In the genomic region with DNA sequence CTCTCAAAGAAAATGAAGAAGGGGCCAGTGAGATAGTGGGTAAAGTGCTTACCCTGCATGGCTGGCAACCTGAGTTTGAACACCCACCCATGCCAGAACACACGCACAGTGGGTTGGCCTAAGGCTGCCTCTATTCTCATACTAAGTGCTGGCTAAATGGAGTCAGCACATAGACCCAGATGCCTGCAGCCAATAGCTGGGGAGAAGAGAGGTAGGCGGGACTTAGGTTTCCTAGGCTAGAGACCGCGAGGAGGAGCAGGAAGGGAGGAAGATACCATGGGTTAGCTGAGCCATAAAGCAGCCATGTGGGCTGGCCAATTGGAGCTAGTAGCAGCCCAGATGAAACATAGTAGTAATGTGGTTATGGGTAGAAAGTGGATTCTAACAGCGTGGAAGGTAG, we compare ENCODE assay signal across 27 mouse cellular contexts. TPM values are rescaled to one million over a fixed set of nuclear protein-coding genes. Genes with fewer than 3 reads are reported as not detected.
DNase-seq lines count a peak whose midpoint lies in the region; ATAC-seq and TF ChIP-seq lines count a peak whose summit lies in the region.
"Had no signal": no experiment of that assay in that cellular context is flagged by ENCODE, and none has a peak within 500 bp of the region (broad histone marks: within the 10 kb centered on the region; RNA-seq: fewer than 3 reads in every experiment).

No protein-coding gene starts in this region.

- DNase-seq in heart, adult 11 months, result peak; percentile 78
- no peak for DNase-seq in heart, adult 18-20 months
- no peak for DNase-seq in G1E (ENCODE audit: low spot score)
- DNase-seq in c-Kit-positive CD71-positive TER-119-positive erythroid progenitor cells, embryonic 14.5 days (ENCODE audit: low spot score), result peak; percentile 37
- DNase-seq in frontal cortex, postnatal 25 days (ENCODE audit: low spot score in 2 of 2), result no peak
- no peak for DNase-seq in cerebellum, postnatal 14 days
- DNase-seq: adrenal gland, postnatal 10 days; cerebellum, adult 8-10 months; heart, postnatal 4 days; kidney, adult 8-10 months; kidney, postnatal 14 days; retina, postnatal 1 day; thymus, postnatal 36 days had no signal

- TF ChIP-seq CTCF in G1E (IDR thresholded peaks at IDR 0.05; ENCODE audit: low read depth, low read length), result no peak

- peaks cover 37% of the 10 kb centered on the region for H3K36me3 ChIP-seq in G1E (replicated peaks)
- H3K36me3 ChIP-seq in forebrain, embryonic 12.5 days (replicated peaks), result no peaks in the 10 kb centered on the region
- H3K36me3 ChIP-seq: heart, embryonic 15.5 days; hindbrain, embryonic 15.5 days; intestine, embryonic 15.5 days; neural tube, embryonic 13.5 days had no signal

- H3K27ac ChIP-seq in forebrain, embryonic 12.5 days, result no peak overlapping the region
- H3K27ac ChIP-seq: heart, embryonic 15.5 days; hindbrain, embryonic 15.5 days; intestine, embryonic 15.5 days; layer of hippocampus, adult 2 months; macrophage; midbrain, embryonic 10.5 days; neural tube, embryonic 13.5 days had no signal

- peaks cover 69% of the 10 kb centered on the region for H3K4me1 ChIP-seq in G1E (ENCODE audit: insufficient read depth, low read depth, low read length)
- H3K4me1 ChIP-seq in forebrain, embryonic 12.5 days, result peaks cover 32% of the 10 kb centered on the region

- H3K9me3 ChIP-seq in G1E (replicated peaks), result no peaks in the 10 kb centered on the region
- H3K9me3 ChIP-seq in forebrain, embryonic 12.5 days, result no peaks in the 10 kb centered on the region
- H3K9me3 ChIP-seq: heart, embryonic 15.5 days; hindbrain, embryonic 15.5 days; intestine, embryonic 15.5 days; midbrain, embryonic 10.5 days; neural tube, embryonic 13.5 days had no signal

- peak; percentile 37; the same call in 1 of the 2 replicates for ATAC-seq in G1E (ENCODE audit: extremely low read depth, insufficient number of reproducible peaks, low FRiP score, poor library complexity, severe bottlenecking)
- ATAC-seq in forebrain, embryonic 12.5 days (ENCODE audit: low FRiP score), result no peak
- ATAC-seq: activated CD4-positive, CD25-positive, alpha-beta regulatory T cell, adult 4 months; CD4-positive, CD25-positive, alpha-beta regulatory T cell, adult 4 months; forebrain, embryonic 14.5 days; intestine, embryonic 15.5 days; lung, postnatal 0 days; midbrain, embryonic 16.5 days had no signal

- no peak overlapping the region for H3K9ac ChIP-seq in forebrain, embryonic 12.5 days
- H3K9ac ChIP-seq: heart, embryonic 15.5 days; hindbrain, embryonic 15.5 days; intestine, embryonic 15.5 days; neural tube, embryonic 13.5 days had no signal

- H3K27me3 ChIP-seq in G1E (ENCODE audit: insufficient read depth, low read length), result no peaks in the 10 kb centered on the region
- H3K27me3 ChIP-seq in forebrain, embryonic 12.5 days, result no peaks in the 10 kb centered on the region
- H3K27me3 ChIP-seq: heart, embryonic 15.5 days; hindbrain, embryonic 15.5 days; intestine, embryonic 15.5 days; neural tube, embryonic 13.5 days had no signal

- H3K4me2 ChIP-seq in forebrain, embryonic 12.5 days, result no peak overlapping the region
- H3K4me2 ChIP-seq: heart, embryonic 15.5 days; hindbrain, embryonic 15.5 days; intestine, embryonic 15.5 days; neural tube, embryonic 13.5 days had no signal

- H3K4me3 ChIP-seq in G1E (ENCODE audit: low read depth, low read length), result peak overlapping the region; percentile 9; the same call in 1 of the 2 replicates
- H3K4me3 ChIP-seq in forebrain, embryonic 12.5 days (replicated peaks), result no peak overlapping the region
- H3K4me3 ChIP-seq: heart, embryonic 15.5 days; hindbrain, embryonic 15.5 days; intestine, embryonic 15.5 days; layer of hippocampus, adult 2 months; midbrain, embryonic 10.5 days; myocyte; neural tube, embryonic 13.5 days had no signal

- 87% methylated on average over 5 of the region's 5 CpGs for WGBS in forebrain, embryonic 12.5 days

RNA-seq across cellular contexts. Expression of a gene that starts 2.4 kb away (rescaled TPM):
- total RNA-seq in heart, adult 18-20 months (2021), result 1 to 10 TPM; 2.4 to 3.2 TPM
- total RNA-seq in G1E (2014; fragmentation: Nextera tagmentation), result 17.9 and 18.3 TPM in 2 replicates
- total RNA-seq in G1E (2017), result 17.5 and 18.1 TPM in 2 replicates
- polyA plus RNA-seq in G1E (2012), result 29.5 and 31.9 TPM in 2 replicates
- polyA plus RNA-seq in forebrain, embryonic 12.5 days (2016; fragmentation: Nextera tagmentation; extraction: Ambion mirVana), result 20.2 and 22.2 TPM in 2 replicates

RNA-seq across cellular contexts. Expression of a gene that starts 3.4 kb away (rescaled TPM):
- total RNA-seq in heart, adult 18-20 months (2021), result 10 to 100 TPM; 56.4 to 59.9 TPM
- total RNA-seq in G1E (2014; fragmentation: Nextera tagmentation) (18.6 and 23.5 TPM in 2 replicates), G1E (2017) (13.8 and 14.2 TPM in 2 replicates)
- 1.9 and 3.3 TPM in 2 replicates for polyA plus RNA-seq in G1E (2012)
- 22.7 and 23.3 TPM in 2 replicates for polyA plus RNA-seq in forebrain, embryonic 12.5 days (2016; fragmentation: Nextera tagmentation; extraction: Ambion mirVana)

Comparison
In these comparisons a context has a peak if more than half of its experiments do, and no peak if none do; other contexts are left out.
1. DNase-seq: peak in heart, adult 11 months (single experiment) and c-Kit-positive CD71-positive TER-119-positive erythroid progenitor cells, embryonic 14.5 days (single experiment); none in heart, adult 18-20 months (0 of 2), G1E (single experiment), frontal cortex, postnatal 25 days (0 of 2) and cerebellum, postnatal 14 days (0 of 2).
2. RNA of a gene that starts 2.4 kb away (total RNA-seq): 17.5 to 18.3 TPM in G1E; 2.4 to 3.2 TPM in heart, adult 18-20 months; every median in the first group is over 4 times any median in the second.